13 mouse cellular contexts compared by ENCODE assay signal in genomic region chr19:46332721-46333339, GRCm38 (mm10). TPM values are rescaled to one million over a fixed set of nuclear protein-coding genes. Genes with fewer than 3 reads are reported as not detected.
DNase-seq lines count a peak whose midpoint lies in the region; ATAC-seq lines count a peak whose summit lies in the region.
"Had no signal": no experiment of that assay in that cellular context is flagged by ENCODE, and none has a peak within 500 bp of the region (broad histone marks: within the 10 kb centered on the region; RNA-seq: fewer than 3 reads in every experiment).

No protein-coding gene starts in this region.

- no peaks in the 10 kb centered on the region for H3K9me3 ChIP-seq in midbrain, embryonic 11.5 days (ENCODE audit: control insufficient read depth, low read length)
- no peaks in the 10 kb centered on the region for H3K9me3 ChIP-seq in midbrain, embryonic 15.5 days
- H3K9me3 ChIP-seq in limb, embryonic 10.5 days (replicated peaks), result no peaks in the 10 kb centered on the region
- H3K9me3 ChIP-seq: heart, embryonic 12.5 days had no signal

- peaks cover 22% of the 10 kb centered on the region for H3K4me1 ChIP-seq in midbrain, embryonic 11.5 days (ENCODE audit: control insufficient read depth, insufficient read depth, low read length)
- H3K4me1 ChIP-seq in midbrain, embryonic 15.5 days, result peaks cover 36% of the 10 kb centered on the region
- peaks cover 34% of the 10 kb centered on the region for H3K4me1 ChIP-seq in limb, embryonic 10.5 days

- H3K9ac ChIP-seq in midbrain, embryonic 11.5 days (ENCODE audit: low read length), result peak overlapping the region; percentile 1; the same call in 1 of the 2 replicates
- no peak overlapping the region for H3K9ac ChIP-seq in midbrain, embryonic 15.5 days
- H3K9ac ChIP-seq: heart, embryonic 12.5 days; liver, embryonic 14.5 days had no signal

- ATAC-seq in midbrain, embryonic 11.5 days (ENCODE audit: low FRiP score), result no peak
- no peak for ATAC-seq in midbrain, embryonic 15.5 days (replicated peaks)

- H3K36me3 ChIP-seq in midbrain, embryonic 11.5 days (ENCODE audit: control insufficient read depth, insufficient read depth, low read length), result no peaks in the 10 kb centered on the region
- peaks cover 16% of the 10 kb centered on the region; the same call in 1 of the 2 replicates for H3K36me3 ChIP-seq in midbrain, embryonic 15.5 days (replicated peaks)
- peaks cover 20% of the 10 kb centered on the region for H3K36me3 ChIP-seq in limb, embryonic 10.5 days

- H3K27ac ChIP-seq in midbrain, embryonic 11.5 days (ENCODE audit: low read depth, low read length), result peak overlapping the region; percentile 11; the same call in 1 of the 2 replicates
- no peak overlapping the region for H3K27ac ChIP-seq in midbrain, embryonic 15.5 days
- peak overlapping the region; percentile 17; the same call in 1 of the 2 replicates for H3K27ac ChIP-seq in limb, embryonic 10.5 days
- H3K27ac ChIP-seq: liver, embryonic 14.5 days had no signal

- no peak overlapping the region for H3K4me3 ChIP-seq in midbrain, embryonic 11.5 days (ENCODE audit: low read depth, low read length)
- no peak overlapping the region for H3K4me3 ChIP-seq in midbrain, embryonic 15.5 days
- H3K4me3 ChIP-seq in limb, embryonic 10.5 days, result no peak overlapping the region
- H3K4me3 ChIP-seq: heart, embryonic 12.5 days had no signal

- no peaks in the 10 kb centered on the region for H3K27me3 ChIP-seq in midbrain, embryonic 11.5 days (ENCODE audit: control insufficient read depth, insufficient read depth, low read length)
- H3K27me3 ChIP-seq in midbrain, embryonic 15.5 days (replicated peaks), result no peaks in the 10 kb centered on the region
- peaks cover 13% of the 10 kb centered on the region for H3K27me3 ChIP-seq in limb, embryonic 10.5 days (ENCODE audit: low read depth, poor library complexity, severe bottlenecking)
- H3K27me3 ChIP-seq: CH12.LX; heart, embryonic 12.5 days had no signal

- H3K4me2 ChIP-seq in midbrain, embryonic 11.5 days, result peak overlapping the region; percentile 1; the same call in 1 of the 2 replicates
- H3K4me2 ChIP-seq in midbrain, embryonic 15.5 days, result no peak overlapping the region
- H3K4me2 ChIP-seq: heart, embryonic 12.5 days had no signal

- peak; percentile 62 for DNase-seq in cerebellum, adult 9-11 months
- no peak for DNase-seq in cerebellum, adult 11 months
- DNase-seq in heart, adult 11 months, result peak; percentile 86
- DNase-seq in heart, adult 18-20 months, result no peak
- DNase-seq in midbrain, embryonic 11.5 days (ENCODE audit: low spot score, missing footprints), result peak; percentile 87
- DNase-seq in limb, embryonic 10.5 days (ENCODE audit: low spot score), result no peak
- DNase-seq: right cerebral cortex, postnatal 4 days; thymus, postnatal 25 days had no signal

- WGBS in midbrain, embryonic 11.5 days, result 37% methylated on average over 7 of the region's 7 CpGs
- 27% methylated on average over 7 of the region's 7 CpGs for WGBS in midbrain, embryonic 15.5 days
- 73% methylated on average over 7 of the region's 7 CpGs for WGBS in limb, embryonic 10.5 days

RNA-seq across cellular contexts. Expression of gene Fbxl15, which starts 4.8 kb away (rescaled TPM):
- 1 to 10 TPM; 6.5 to 6.9 TPM for total RNA-seq in heart, adult 18-20 months (2021)
- polyA plus RNA-seq in midbrain, embryonic 11.5 days (2014; fragmentation: Nextera tagmentation; extraction: Ambion mirVana), result 20.0 and 25.5 TPM in 2 replicates
- 48.2 and 54.8 TPM in 2 replicates for polyA plus RNA-seq in midbrain, embryonic 15.5 days (2015; fragmentation: Nextera tagmentation; extraction: Ambion mirVana)
- 12.2 and 13.0 TPM in 2 replicates for polyA plus RNA-seq in limb, embryonic 10.5 days (2016; fragmentation: Nextera tagmentation; extraction: Ambion mirVana)

RNA-seq across cellular contexts. Expression of gene Cuedc2, which starts 5.7 kb away (rescaled TPM):
- 10 to 100 TPM; 91.4 to 92.1 TPM for total RNA-seq in heart, adult 18-20 months (2021)
- polyA plus RNA-seq in midbrain, embryonic 11.5 days (2014; fragmentation: Nextera tagmentation; extraction: Ambion mirVana), result 215 and 221 TPM in 2 replicates
- polyA plus RNA-seq in midbrain, embryonic 15.5 days (2015; fragmentation: Nextera tagmentation; extraction: Ambion mirVana), result 340 and 347 TPM in 2 replicates
- 150 and 183 TPM in 2 replicates for polyA plus RNA-seq in limb, embryonic 10.5 days (2016; fragmentation: Nextera tagmentation; extraction: Ambion mirVana)

RNA-seq across cellular contexts. Expression of gene Psd, which starts 5.9 kb away (rescaled TPM):
- under 1 TPM; 0.51 to 0.60 TPM for total RNA-seq in heart, adult 18-20 months (2021)
- polyA plus RNA-seq in midbrain, embryonic 11.5 days (2014; fragmentation: Nextera tagmentation; extraction: Ambion mirVana), result 10.7 and 11.0 TPM in 2 replicates
- polyA plus RNA-seq in midbrain, embryonic 15.5 days (2015; fragmentation: Nextera tagmentation; extraction: Ambion mirVana), result 146 and 148 TPM in 2 replicates
- polyA plus RNA-seq in limb, embryonic 10.5 days (2016; fragmentation: Nextera tagmentation; extraction: Ambion mirVana), result 1.4 and 1.8 TPM in 2 replicates

RNA-seq across cellular contexts. Expression of gene Mfsd13a, which starts 8.1 kb away (rescaled TPM):
- total RNA-seq in heart, adult 18-20 months (2021), result 1 to 10 TPM; 3.7 to 4.0 TPM
- polyA plus RNA-seq in midbrain, embryonic 11.5 days (2014; fragmentation: Nextera tagmentation; extraction: Ambion mirVana), result 4.3 and 5.5 TPM in 2 replicates
- 11.1 and 11.7 TPM in 2 replicates for polyA plus RNA-seq in midbrain, embryonic 15.5 days (2015; fragmentation: Nextera tagmentation; extraction: Ambion mirVana)
- polyA plus RNA-seq in limb, embryonic 10.5 days (2016; fragmentation: Nextera tagmentation; extraction: Ambion mirVana), result 7.7 and 8.1 TPM in 2 replicates
- total RNA-seq: neutrophil, adult 5-6 weeks had no signal

RNA-seq across cellular contexts. Expression of gene 2310034G01Rik, which starts 17.3 kb away (rescaled TPM):
- under 1 TPM; 0.69 TPM for total RNA-seq in heart, adult 18-20 months (2021)
- polyA plus RNA-seq in midbrain, embryonic 11.5 days (2014; fragmentation: Nextera tagmentation; extraction: Ambion mirVana), result 1.2 and 1.6 TPM in 2 replicates
- 2.0 and 2.8 TPM in 2 replicates for polyA plus RNA-seq in midbrain, embryonic 15.5 days (2015; fragmentation: Nextera tagmentation; extraction: Ambion mirVana)
- polyA plus RNA-seq in limb, embryonic 10.5 days (2016; fragmentation: Nextera tagmentation; extraction: Ambion mirVana), result 1.3 and 1.8 TPM in 2 replicates
- total RNA-seq: neutrophil, adult 5-6 weeks had no signal

Comparison
In these comparisons a context has a peak if more than half of its experiments do, and no peak if none do; other contexts are left out.
1. DNase-seq: peak in cerebellum, adult 9-11 months (single experiment), heart, adult 11 months (single experiment) and midbrain, embryonic 11.5 days (single experiment); none in cerebellum, adult 11 months (single experiment), heart, adult 18-20 months (0 of 2) and limb, embryonic 10.5 days (single experiment).
2. RNA of gene Psd, which starts 5.9 kb away (polyA plus RNA-seq): 146 to 148 TPM in midbrain, embryonic 15.5 days; 10.7 to 11.0 TPM in midbrain, embryonic 11.5 days and 1.4 to 1.8 TPM in limb, embryonic 10.5 days; every median in the first group is over 10 times any median in the second.